Mouse (Mus musculus): Measurements from ENCODE around the gene Drc3.
A peak's percentile ranks its signal among the peaks of the same experiment; 100 is the strongest.
"Not testable (repeated sequence)": the region's sequence is repeated elsewhere in the genome, so short reads cannot be mapped to it uniquely, and the experiment has no call there.

The Drc3 gene

GRCm38 (mm10) chr11:60391346-60391745, 38.2 kb downstream of the Drc3 start:
- no peak for DNase-seq (ENCODE audit: low read depth, low spot score)

- no peak for DNase-seq (ENCODE audit: low read depth, low spot score)
Observed at GRCm38 (mm10) chr11:60396546-60396945, 43.4 kb downstream of the Drc3 start.

DNA sequence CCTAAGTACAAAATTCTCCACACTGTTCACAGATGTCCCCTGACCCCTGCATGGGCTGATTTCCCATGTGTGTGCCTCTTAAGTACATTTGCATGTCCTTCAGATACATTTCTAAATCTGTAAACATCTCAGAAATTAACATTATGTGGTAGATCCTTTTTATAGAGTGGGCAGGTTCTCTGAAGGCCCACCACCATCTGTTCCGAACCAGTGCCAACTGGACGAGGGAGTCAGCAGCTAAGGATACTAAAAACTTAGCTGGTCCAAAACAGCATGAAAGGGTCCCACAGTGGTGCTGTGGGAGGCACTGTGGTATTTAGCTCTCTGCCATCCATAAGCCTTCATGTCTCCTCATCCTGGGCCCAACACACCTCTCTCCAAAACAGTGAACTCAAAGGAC, 44.0 kb downstream of the Drc3 start:
- DNase-seq (ENCODE audit: low read depth, low spot score): no peak

DNA sequence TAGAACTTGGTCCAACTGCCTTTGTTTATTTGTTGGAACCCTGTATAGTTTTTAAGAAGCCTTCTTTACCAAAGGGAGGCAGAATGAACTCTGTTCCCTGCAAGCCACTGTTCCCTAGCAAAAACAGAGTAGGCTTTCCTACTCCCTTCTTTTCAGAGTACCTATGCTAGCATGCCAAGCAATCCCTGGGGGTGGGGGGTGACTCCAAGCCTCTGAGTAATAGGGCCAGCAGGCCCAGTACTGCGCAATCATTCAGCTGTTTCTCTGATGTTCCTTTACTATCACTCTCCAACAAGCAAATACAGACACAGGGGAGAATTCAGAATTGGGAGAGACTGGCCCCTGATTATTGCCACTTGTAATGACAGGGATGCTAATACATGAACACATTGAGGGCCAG, 53.5 kb downstream of the Drc3 start:
- DNase-seq (ENCODE audit: low read depth, low spot score): no peak

- peak; percentile 74 for DNase-seq (ENCODE audit: low read depth, low spot score)
Observed at GRCm38 (mm10) chr11:60412173-60412572, 59.0 kb downstream of the Drc3 start.

GRCm38 (mm10) chr11:60412921-60413320, 59.8 kb downstream of the Drc3 start:
- no peak for DNase-seq (ENCODE audit: low read depth, low spot score)

GRCm38 (mm10) chr11:60416590-60416962, 63.4 kb downstream of the Drc3 start:
- DNase-seq (ENCODE audit: low read depth, low spot score): no peak

DNA sequence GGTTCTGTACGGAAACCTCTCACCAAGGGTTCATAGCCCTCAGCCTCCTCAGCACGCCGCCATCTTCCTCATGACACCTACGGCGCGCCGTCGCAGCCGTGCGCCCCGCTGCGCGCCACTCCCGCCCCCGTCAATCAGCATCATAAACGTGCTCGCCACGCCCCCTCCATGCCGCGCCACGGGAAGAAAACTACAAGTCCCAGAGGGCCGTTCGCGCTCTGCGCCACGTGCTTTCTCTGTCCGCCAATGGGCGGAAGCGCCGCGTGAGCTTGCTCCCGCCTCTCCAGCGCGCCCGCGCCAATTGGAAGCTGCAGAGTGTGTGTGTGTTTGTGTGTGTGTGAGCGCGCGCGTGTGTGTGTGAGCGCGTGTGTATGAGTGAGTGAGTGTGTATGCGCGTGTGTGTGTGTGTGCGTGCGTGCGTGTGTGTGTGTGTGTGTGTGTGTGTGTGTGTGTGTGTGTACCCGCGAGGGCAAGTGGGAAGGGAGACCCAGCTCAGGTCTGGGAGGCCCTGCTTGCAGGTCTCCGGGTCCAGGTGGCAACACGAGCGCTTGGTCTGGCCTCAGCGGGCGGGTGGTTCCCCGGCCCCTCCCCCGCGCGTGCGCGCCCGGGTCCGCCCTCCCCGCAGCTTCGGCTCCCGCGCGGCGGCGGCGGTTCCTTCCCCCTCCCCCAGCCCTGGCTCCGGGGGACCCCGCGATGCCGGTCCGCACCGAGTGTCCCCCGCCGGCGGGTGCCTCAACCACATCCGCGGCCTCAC, 64.0 kb downstream of the Drc3 start, which contains the start of gene Gid4:
TSS of gene Gid4 (plus strand) at position 183 of the 754 bp plus-strand sequence.
- DNase-seq (ENCODE audit: low read depth, low spot score): peak; percentile 100

DNA sequence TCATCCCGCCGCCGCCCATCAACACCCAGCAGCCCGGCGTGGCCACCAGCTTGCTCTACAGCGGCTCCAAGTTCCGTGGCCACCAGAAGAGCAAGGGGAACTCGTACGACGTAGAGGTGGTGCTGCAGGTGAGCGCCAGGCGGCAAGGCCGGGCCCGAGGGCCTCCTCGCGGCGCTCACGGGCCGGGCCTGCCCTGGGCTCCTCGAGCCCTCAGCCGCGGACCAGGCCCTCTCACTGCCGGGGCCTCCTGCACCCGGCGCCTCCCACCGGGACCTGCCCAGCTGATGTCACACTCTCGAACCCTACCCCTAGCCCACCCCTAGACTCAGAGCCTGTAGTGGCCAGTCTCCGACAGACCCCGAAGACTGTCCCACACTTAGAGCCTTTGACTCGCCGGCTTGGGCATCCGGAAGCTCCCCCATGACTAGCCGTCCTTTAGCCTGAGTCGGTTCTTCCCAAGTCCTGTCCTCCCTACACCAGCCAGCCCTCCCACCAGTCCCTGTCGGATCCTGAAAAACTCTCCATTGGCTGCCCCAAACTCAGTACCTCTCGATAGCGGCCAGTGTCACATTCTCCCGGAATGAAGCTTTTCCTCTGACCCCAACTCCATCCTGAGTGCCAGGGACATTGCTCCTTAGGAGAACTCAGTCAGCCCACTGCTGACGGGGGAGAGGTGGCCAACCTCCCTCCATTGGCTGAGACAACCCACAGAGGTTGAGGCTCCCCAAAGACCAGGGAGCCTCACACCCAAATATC, 64.8 kb downstream of the Drc3 start, which contains the start of gene Atpaf2:
TSS of gene Atpaf2 (minus strand) at position 741 of the 756 bp plus-strand sequence.
- DNase-seq (ENCODE audit: low read depth, low spot score): no peak

- DNase-seq (ENCODE audit: low read depth, low spot score): peak; percentile 50
Observed at GRCm38 (mm10) chr11:60418473-60418803, 65.3 kb downstream of the Drc3 start.

- peak; percentile 47 for DNase-seq (ENCODE audit: low read depth, low spot score)
Observed at GRCm38 (mm10) chr11:60422046-60422668, 69.0 kb downstream of the Drc3 start.

GRCm38 (mm10) chr11:60423006-60423405, 69.9 kb downstream of the Drc3 start:
- DNase-seq (ENCODE audit: low read depth, low spot score): no peak

DNA sequence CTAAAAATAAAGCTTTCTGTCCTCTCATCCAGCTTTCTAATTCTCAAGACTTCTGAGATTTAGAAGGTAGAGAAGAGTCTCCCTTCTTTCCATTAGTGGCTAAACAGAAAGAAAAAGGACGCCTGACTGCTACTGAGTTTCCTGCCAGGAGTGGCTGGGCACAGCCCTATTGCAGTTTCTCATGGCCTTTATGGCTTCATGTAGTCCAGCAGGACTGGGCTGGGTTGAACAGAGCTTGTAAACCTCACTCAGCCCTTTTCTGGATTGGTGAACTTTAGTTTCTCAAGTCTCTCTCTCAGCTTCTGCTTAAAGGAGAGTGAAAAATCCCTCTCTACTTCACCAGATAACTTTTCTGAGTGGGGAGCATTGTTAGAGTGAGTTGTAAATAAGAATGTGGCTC, 73.3 kb downstream of the Drc3 start:
- DNase-seq (ENCODE audit: low read depth, low spot score): no peak

GRCm38 (mm10) chr11:60427628-60428027, 74.5 kb downstream of the Drc3 start:
- DNase-seq (ENCODE audit: low read depth, low spot score): no peak

DNA sequence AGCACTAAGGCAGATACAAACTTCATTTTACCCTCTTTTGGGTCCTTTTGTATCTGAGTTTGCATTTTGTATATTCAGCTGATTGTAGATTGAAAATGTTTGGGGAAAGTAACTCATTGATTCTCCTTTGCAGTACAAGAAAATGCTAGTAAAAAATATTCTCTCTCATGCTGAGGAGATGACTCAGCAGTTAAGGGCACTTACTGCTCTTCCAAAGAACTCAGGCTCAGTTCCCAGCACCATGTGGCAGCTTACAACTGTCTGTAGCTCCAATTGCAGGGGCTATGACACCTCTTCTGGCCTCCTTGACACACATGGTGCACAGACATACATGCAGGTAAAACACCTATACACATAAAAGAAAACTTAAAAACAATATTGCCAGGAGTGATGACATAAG, 80.4 kb downstream of the Drc3 start:
- DNase-seq (ENCODE audit: low read depth, low spot score): no peak

DNA sequence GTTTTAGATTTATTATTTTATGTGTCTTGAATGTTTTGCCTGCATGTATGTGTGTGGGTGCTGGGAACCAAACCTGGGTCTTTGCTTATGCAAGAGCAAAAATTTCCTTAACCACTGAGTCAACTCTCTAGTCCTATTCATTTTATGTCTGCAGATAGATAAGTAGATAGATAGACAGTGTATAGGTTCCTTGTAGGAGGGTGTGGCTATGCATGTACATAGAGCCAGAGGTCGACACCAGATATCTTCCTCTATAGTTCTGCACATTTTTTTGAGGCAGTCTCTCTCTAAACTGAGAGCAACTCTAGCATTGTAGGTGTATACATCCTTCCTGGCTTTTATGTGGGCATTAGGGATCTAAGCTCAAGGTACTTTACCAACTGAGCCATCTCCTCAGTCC, 82.0 kb downstream of the Drc3 start:
- DNase-seq (ENCODE audit: low read depth, low spot score): no peak

- no peak for DNase-seq (ENCODE audit: low read depth, low spot score)
Observed at GRCm38 (mm10) chr11:60436618-60437017, 83.5 kb downstream of the Drc3 start.

DNA sequence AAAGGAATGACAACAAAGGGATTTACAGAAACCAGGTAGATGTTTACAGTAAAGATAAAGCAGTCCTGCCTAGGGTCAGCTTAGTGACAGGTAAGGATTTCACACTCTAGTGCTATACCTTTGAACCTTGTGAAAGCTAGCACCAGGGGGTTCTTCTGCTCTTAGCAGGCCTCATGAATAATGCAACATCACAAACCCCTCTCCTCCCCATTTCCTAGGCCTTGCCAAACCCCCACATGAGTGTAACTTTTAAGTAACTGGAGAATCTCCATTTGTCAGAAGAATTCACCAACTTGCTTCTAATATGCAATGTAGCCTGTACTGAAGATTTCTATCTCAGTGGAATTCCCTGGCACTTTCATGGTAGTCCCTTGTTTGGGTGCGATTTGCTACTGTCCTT, 86.5 kb downstream of the Drc3 start:
- DNase-seq (ENCODE audit: low read depth, low spot score): not testable (repeated sequence)

DNA sequence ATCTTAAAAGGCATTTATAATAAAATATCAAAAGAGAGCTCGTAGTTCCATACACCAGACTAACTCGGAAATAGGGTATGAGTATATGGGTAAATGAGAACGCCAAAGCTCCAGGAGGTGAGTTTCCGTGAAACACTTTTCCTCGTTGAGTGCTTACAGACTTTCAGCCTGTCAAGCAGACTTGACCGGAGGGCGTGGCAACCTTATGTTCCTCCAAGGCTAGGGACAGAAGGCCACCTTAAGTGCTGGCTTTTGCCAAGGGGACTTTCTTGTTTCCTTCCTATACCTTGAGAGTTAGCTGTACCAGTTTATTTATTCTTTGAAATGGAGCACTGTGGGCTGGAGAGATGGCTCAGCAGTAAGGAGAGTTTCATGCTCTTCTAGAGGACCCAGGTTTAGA, 87.0 kb downstream of the Drc3 start:
- DNase-seq (ENCODE audit: low read depth, low spot score): no peak

- no peak for DNase-seq (ENCODE audit: low read depth, low spot score)
Observed at GRCm38 (mm10) chr11:60442896-60443295, 89.8 kb downstream of the Drc3 start.
